Mouse (Mus musculus): ENCODE measurements around the gene Lsamp. TPM values are rescaled to one million over a fixed set of nuclear protein-coding genes. Genes with fewer than 3 reads are reported as not detected.

The Lsamp gene
- polyA plus RNA-seq, 1 experiment = not detected

DNA sequence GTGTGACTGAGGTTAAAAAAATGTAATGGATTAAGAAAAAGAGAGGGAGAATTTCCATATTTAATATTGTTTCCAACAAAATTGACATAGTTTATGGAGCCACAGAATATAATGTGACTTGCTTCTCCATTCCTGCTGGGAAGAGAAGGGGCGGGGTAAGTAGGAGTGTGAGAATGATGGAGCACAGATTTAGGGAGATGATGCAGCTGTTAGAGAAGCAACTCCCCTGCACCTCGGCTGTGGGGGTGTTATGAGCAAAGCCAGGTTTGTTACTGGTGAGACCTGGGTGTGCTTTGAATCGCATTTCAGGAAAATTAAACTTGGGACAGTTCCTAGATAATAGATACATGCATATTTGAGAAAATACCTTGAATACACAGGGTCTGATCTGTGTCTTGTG is 987.2 kb downstream of the Lsamp start:
- Histone ChIP-seq H3K27me3 (ENCODE audit: control insufficient read depth, insufficient read depth, low read length, poor library complexity, severe bottlenecking) (no peaks in the 10 kb centered on the region), H3K4me3 (ENCODE audit: low read depth, low read length) (no peak overlapping the region), H3K27ac (ENCODE audit: insufficient read depth, low read length) (no peak overlapping the region), H3K4me1 (ENCODE audit: control insufficient read depth, insufficient read depth, low read length) (no peaks in the 10 kb centered on the region), H3K9me3 (replicated peaks; ENCODE audit: control insufficient read depth, insufficient read depth, low read length, poor library complexity, severe bottlenecking) (no peaks in the 10 kb centered on the region), H3K9ac (ENCODE audit: low read depth, poor library complexity, severe bottlenecking) (no peak overlapping the region), H3K36me3 (ENCODE audit: control insufficient read depth, insufficient read depth, low read length, poor library complexity, severe bottlenecking) (no peaks in the 10 kb centered on the region)
- TF ChIP-seq CTCF (IDR thresholded peaks at IDR 0.05; ENCODE audit: low read depth, low read length) (no peak), POLR2A (IDR thresholded peaks at IDR 0.05; ENCODE audit: insufficient read depth, low read length) (no peak), EP300 (IDR thresholded peaks at IDR 0.05; ENCODE audit: insufficient read depth, low read depth, low read length) (no peak)

DNA sequence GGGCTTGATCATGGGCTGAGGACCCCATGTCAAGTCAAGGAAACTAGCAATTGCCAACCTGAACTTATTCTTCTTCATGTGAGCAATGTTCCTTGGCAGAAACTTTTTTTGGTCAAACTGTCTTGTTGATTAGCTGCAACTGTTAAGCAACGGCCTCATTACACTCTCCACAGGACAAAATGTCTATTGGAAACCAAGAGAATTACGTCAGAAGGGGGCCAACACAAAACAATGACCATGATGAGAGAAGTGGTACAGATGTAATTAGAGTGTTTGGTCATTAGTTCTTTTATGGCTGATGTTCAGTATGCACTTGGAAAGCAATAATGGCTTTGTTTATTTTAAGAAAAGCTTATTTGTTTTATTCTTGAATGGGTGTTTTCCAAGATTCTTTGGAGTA is 989.9 kb downstream of the Lsamp start:
- no peak for TF ChIP-seq CTCF (IDR thresholded peaks at IDR 0.05; ENCODE audit: low read depth, low read length)
- no peak for TF ChIP-seq POLR2A (IDR thresholded peaks at IDR 0.05; ENCODE audit: insufficient read depth, low read length)
- no peak for TF ChIP-seq EP300 (IDR thresholded peaks at IDR 0.05; ENCODE audit: insufficient read depth, low read depth, low read length)
- no peaks in the 10 kb centered on the region for H3K4me1 ChIP-seq (ENCODE audit: control insufficient read depth, insufficient read depth, low read length)
- H3K27me3 ChIP-seq (ENCODE audit: control insufficient read depth, insufficient read depth, low read length, poor library complexity, severe bottlenecking) = no peaks in the 10 kb centered on the region
- H3K4me3 ChIP-seq (ENCODE audit: low read depth, low read length) = no peak overlapping the region
- no peak overlapping the region for H3K27ac ChIP-seq (ENCODE audit: insufficient read depth, low read length)
- no peak overlapping the region for H3K9ac ChIP-seq (ENCODE audit: low read depth, poor library complexity, severe bottlenecking)
- H3K36me3 ChIP-seq (ENCODE audit: control insufficient read depth, insufficient read depth, low read length, poor library complexity, severe bottlenecking) = no peaks in the 10 kb centered on the region
- no peaks in the 10 kb centered on the region for H3K9me3 ChIP-seq (replicated peaks; ENCODE audit: control insufficient read depth, insufficient read depth, low read length, poor library complexity, severe bottlenecking)

DNA sequence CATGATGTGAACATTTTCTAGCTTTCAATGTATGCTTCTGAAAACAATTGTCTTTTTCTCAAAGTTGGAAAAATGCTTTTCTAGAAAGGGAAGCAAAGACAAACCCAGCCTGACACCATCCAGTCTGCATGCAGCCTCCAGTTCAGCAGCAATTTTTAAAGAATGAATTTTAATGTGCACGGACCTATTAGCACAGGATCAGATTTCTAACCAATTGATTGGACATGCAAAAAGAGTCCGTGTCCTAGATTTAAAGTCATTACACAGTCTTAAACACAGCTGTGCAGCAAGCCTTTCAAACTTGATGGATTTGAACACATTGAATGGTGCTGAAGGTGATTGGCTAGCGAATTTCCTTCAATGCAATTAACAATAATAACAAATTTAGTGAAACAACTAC is 998.9 kb downstream of the Lsamp start:
- no peaks in the 10 kb centered on the region for H3K36me3 ChIP-seq (ENCODE audit: control insufficient read depth, insufficient read depth, low read length, poor library complexity, severe bottlenecking)
- no peak overlapping the region for H3K9ac ChIP-seq (ENCODE audit: low read depth, poor library complexity, severe bottlenecking)
- no peak for TF ChIP-seq POLR2A (IDR thresholded peaks at IDR 0.05; ENCODE audit: insufficient read depth, low read length)
- no peak for TF ChIP-seq EP300 (IDR thresholded peaks at IDR 0.05; ENCODE audit: insufficient read depth, low read depth, low read length)
- TF ChIP-seq CTCF (IDR thresholded peaks at IDR 0.05; ENCODE audit: low read depth, low read length) = no peak
- H3K4me3 ChIP-seq (ENCODE audit: low read depth, low read length) = no peak overlapping the region
- H3K9me3 ChIP-seq (replicated peaks; ENCODE audit: control insufficient read depth, insufficient read depth, low read length, poor library complexity, severe bottlenecking) = no peaks in the 10 kb centered on the region
- H3K4me1 ChIP-seq (ENCODE audit: control insufficient read depth, insufficient read depth, low read length) = no peaks in the 10 kb centered on the region
- H3K27me3 ChIP-seq (ENCODE audit: control insufficient read depth, insufficient read depth, low read length, poor library complexity, severe bottlenecking) = no peaks in the 10 kb centered on the region
- H3K27ac ChIP-seq (ENCODE audit: insufficient read depth, low read length) = no peak overlapping the region

DNA sequence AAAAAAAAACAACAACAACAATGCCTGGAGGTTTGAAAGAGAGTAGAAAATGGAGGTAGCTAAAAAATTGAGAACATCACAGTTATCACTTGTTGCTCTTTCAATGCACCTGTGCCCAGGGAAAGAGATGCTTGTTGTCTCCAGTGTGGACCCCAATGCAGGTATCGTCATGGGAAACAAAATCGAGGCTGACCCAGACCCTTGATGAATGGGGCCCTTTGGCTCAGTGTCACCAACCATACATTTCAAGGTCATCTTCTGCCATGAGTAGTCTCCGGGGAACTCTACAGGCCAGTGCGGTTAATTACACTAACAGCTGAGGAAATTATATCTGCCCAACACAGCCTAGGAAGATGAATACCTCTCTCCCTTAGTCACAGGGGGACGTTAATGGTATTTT is 1023.4 kb downstream of the Lsamp start:
- H3K9ac ChIP-seq (ENCODE audit: low read depth, poor library complexity, severe bottlenecking) = no peak overlapping the region
- no peak overlapping the region for H3K4me3 ChIP-seq (ENCODE audit: low read depth, low read length)
- H3K27ac ChIP-seq (ENCODE audit: insufficient read depth, low read length) = no peak overlapping the region
- H3K27me3 ChIP-seq (ENCODE audit: control insufficient read depth, insufficient read depth, low read length, poor library complexity, severe bottlenecking) = no peaks in the 10 kb centered on the region
- no peaks in the 10 kb centered on the region for H3K36me3 ChIP-seq (ENCODE audit: control insufficient read depth, insufficient read depth, low read length, poor library complexity, severe bottlenecking)
- no peaks in the 10 kb centered on the region for H3K9me3 ChIP-seq (replicated peaks; ENCODE audit: control insufficient read depth, insufficient read depth, low read length, poor library complexity, severe bottlenecking)
- H3K4me1 ChIP-seq (ENCODE audit: control insufficient read depth, insufficient read depth, low read length) = no peaks in the 10 kb centered on the region
- TF ChIP-seq CTCF (IDR thresholded peaks at IDR 0.05; ENCODE audit: low read depth, low read length) (no peak), POLR2A (IDR thresholded peaks at IDR 0.05; ENCODE audit: insufficient read depth, low read length) (no peak), EP300 (IDR thresholded peaks at IDR 0.05; ENCODE audit: insufficient read depth, low read depth, low read length) (no peak)

DNA sequence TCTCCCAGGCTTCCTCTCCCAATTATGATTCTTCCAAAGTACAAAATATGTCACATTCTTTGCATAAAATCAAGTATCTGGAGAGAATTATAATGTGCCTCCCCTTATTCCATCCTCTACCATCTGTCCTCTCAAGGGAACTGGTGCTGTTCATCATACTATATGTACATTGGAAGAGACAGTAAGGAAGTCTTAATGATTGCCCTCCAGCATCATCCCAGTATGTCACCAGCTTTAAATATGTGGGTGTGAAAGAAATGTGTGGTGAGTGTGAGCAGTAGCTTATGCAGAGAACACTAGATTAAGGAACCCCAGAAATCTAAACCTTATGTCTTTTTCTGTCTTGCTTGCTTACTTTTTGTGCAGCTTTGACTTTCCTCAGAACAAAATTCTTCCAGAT is 1050.6 kb downstream of the Lsamp start:
- Histone ChIP-seq H3K9ac (ENCODE audit: low read depth, poor library complexity, severe bottlenecking) (no peak overlapping the region), H3K27me3 (ENCODE audit: control insufficient read depth, insufficient read depth, low read length, poor library complexity, severe bottlenecking) (no peaks in the 10 kb centered on the region), H3K27ac (ENCODE audit: insufficient read depth, low read length) (no peak overlapping the region), H3K9me3 (replicated peaks; ENCODE audit: control insufficient read depth, insufficient read depth, low read length, poor library complexity, severe bottlenecking) (no peaks in the 10 kb centered on the region), H3K4me3 (ENCODE audit: low read depth, low read length) (no peak overlapping the region), H3K36me3 (ENCODE audit: control insufficient read depth, insufficient read depth, low read length, poor library complexity, severe bottlenecking) (no peaks in the 10 kb centered on the region), H3K4me1 (ENCODE audit: control insufficient read depth, insufficient read depth, low read length) (no peaks in the 10 kb centered on the region)
- no peak for TF ChIP-seq EP300 (IDR thresholded peaks at IDR 0.05; ENCODE audit: insufficient read depth, low read depth, low read length)
- no peak for TF ChIP-seq CTCF (IDR thresholded peaks at IDR 0.05; ENCODE audit: low read depth, low read length)
- no peak for TF ChIP-seq POLR2A (IDR thresholded peaks at IDR 0.05; ENCODE audit: insufficient read depth, low read length)

DNA sequence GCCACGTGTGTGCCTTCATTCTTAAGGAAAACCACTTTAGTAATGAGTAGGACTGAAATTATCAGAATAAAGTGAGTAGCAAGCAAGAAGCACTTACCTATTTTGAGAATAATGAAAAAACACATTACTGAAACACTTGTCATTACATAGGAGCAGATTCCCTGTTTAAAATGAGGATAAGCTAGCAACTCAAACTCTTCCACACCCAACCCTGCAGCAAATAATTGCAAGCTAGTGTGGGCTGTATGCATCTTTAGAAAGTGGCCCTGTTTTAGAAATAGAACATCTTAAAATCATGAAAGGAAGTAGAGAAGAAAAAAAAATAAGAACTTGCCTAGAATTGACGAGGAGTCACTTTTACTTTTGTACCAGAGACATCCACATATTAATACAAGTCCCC is 1057.5 kb downstream of the Lsamp start:
- Histone ChIP-seq H3K4me3 (ENCODE audit: low read depth, low read length) (no peak overlapping the region), H3K27me3 (ENCODE audit: control insufficient read depth, insufficient read depth, low read length, poor library complexity, severe bottlenecking) (no peaks in the 10 kb centered on the region), H3K9me3 (replicated peaks; ENCODE audit: control insufficient read depth, insufficient read depth, low read length, poor library complexity, severe bottlenecking) (no peaks in the 10 kb centered on the region), H3K4me1 (ENCODE audit: control insufficient read depth, insufficient read depth, low read length) (no peaks in the 10 kb centered on the region), H3K27ac (ENCODE audit: insufficient read depth, low read length) (no peak overlapping the region), H3K9ac (ENCODE audit: low read depth, poor library complexity, severe bottlenecking) (no peak overlapping the region), H3K36me3 (ENCODE audit: control insufficient read depth, insufficient read depth, low read length, poor library complexity, severe bottlenecking) (no peaks in the 10 kb centered on the region)
- TF ChIP-seq EP300 (IDR thresholded peaks at IDR 0.05; ENCODE audit: insufficient read depth, low read depth, low read length) (no peak), CTCF (IDR thresholded peaks at IDR 0.05; ENCODE audit: low read depth, low read length) (no peak), POLR2A (IDR thresholded peaks at IDR 0.05; ENCODE audit: insufficient read depth, low read length) (no peak)
